Mouse (Mus musculus): ENCODE data around the gene Hand2. TPM values are rescaled to one million over a fixed set of nuclear protein-coding genes. Genes with fewer than 3 reads are reported as not detected.
A peak's percentile ranks its signal among the peaks of the same experiment; 100 is the strongest.

Hand2 gene
- polyA plus RNA-seq, 1 experiment from 2014 or later, result 0.69 TPM

- WGBS (ENCODE audit: insufficient replicate concordance), result 2% methylated on average over 26 of the region's 26 CpGs
- peak overlapping the region; percentile 11; the same call in 1 of the 2 replicates for H3K27ac ChIP-seq (ENCODE audit: low read depth)
- H3K4me2 ChIP-seq (ENCODE audit: low read depth, low read length), result peak overlapping the region; percentile 19; the same call in 1 of the 2 replicates
- TF ChIP-seq CTCF (IDR thresholded peaks at IDR 0.05; ENCODE audit: low read depth) (no peak), EP300 (IDR thresholded peaks at IDR 0.05; ENCODE audit: low read depth) (no peak)
- no peaks in the 10 kb centered on the region for H3K9me3 ChIP-seq (ENCODE audit: low read length)
- H3K4me1 ChIP-seq (ENCODE audit: insufficient read depth), result peaks cover 3% of the 10 kb centered on the region; the same call in 1 of the 2 replicates
- DNase-seq, result peak; percentile 10
- no peak overlapping the region for H3K4me3 ChIP-seq (ENCODE audit: low read depth, low read length)
- H3K9ac ChIP-seq (replicated peaks), result no peak overlapping the region
- no peaks in the 10 kb centered on the region for H3K36me3 ChIP-seq (replicated peaks; ENCODE audit: insufficient read depth, low read length)
- peaks cover 87% of the 10 kb centered on the region for H3K27me3 ChIP-seq (ENCODE audit: insufficient read depth, low read length)
- ATAC-seq, result no peak
Measured at GRCm38 (mm10) chr8:57332676-57333482, 12.1 kb downstream of the Hand2 start.

GRCm38 (mm10) chr8:57333483-57333770, 12.6 kb downstream of the Hand2 start:
- Histone ChIP-seq H3K27ac (ENCODE audit: low read depth) (no peak overlapping the region; the same call in 1 of the 2 replicates), H3K4me1 (ENCODE audit: insufficient read depth) (no peaks in the 10 kb centered on the region; the same call in 1 of the 2 replicates), H3K27me3 (ENCODE audit: insufficient read depth, low read length) (peaks cover 82% of the 10 kb centered on the region), H3K4me3 (ENCODE audit: low read depth, low read length) (0 out of 2 replicates have a peak overlapping the region, but pooled peaks have one; percentile 14), H3K9ac (replicated peaks) (no peak overlapping the region), H3K4me2 (ENCODE audit: low read depth, low read length) (peak overlapping the region; percentile 19), H3K9me3 (ENCODE audit: low read length) (no peaks in the 10 kb centered on the region), H3K36me3 (replicated peaks; ENCODE audit: insufficient read depth, low read length) (no peaks in the 10 kb centered on the region)
- no peak for TF ChIP-seq EP300 (IDR thresholded peaks at IDR 0.05; ENCODE audit: low read depth)
- no peak for TF ChIP-seq CTCF (IDR thresholded peaks at IDR 0.05; ENCODE audit: low read depth)
- no peak for DNase-seq
- ATAC-seq, result no peak
- 4% methylated on average over 9 of the region's 9 CpGs for WGBS (ENCODE audit: insufficient replicate concordance)

- Histone ChIP-seq H3K27me3 (ENCODE audit: insufficient read depth, low read length) (peaks cover 80% of the 10 kb centered on the region), H3K4me2 (ENCODE audit: low read depth, low read length) (peak overlapping the region; percentile 24), H3K36me3 (replicated peaks; ENCODE audit: insufficient read depth, low read length) (no peaks in the 10 kb centered on the region), H3K4me3 (ENCODE audit: low read depth, low read length) (peak overlapping the region; percentile 14), H3K27ac (ENCODE audit: low read depth) (no peak overlapping the region), H3K9me3 (ENCODE audit: low read length) (no peaks in the 10 kb centered on the region), H3K9ac (replicated peaks) (no peak overlapping the region), H3K4me1 (ENCODE audit: insufficient read depth) (no peaks in the 10 kb centered on the region)
- DNase-seq (no peak), ATAC-seq (no peak)
- 1% methylated on average over 41 of the region's 41 CpGs for WGBS (ENCODE audit: insufficient replicate concordance)
- TF ChIP-seq CTCF (IDR thresholded peaks at IDR 0.05; ENCODE audit: low read depth) (no peak), EP300 (IDR thresholded peaks at IDR 0.05; ENCODE audit: low read depth) (no peak)
Measured at GRCm38 (mm10) chr8:57333795-57334551, 13.2 kb downstream of the Hand2 start.

GRCm38 (mm10) chr8:57334714-57335113, 13.9 kb downstream of the Hand2 start:
- TF ChIP-seq EP300 (IDR thresholded peaks at IDR 0.05; ENCODE audit: low read depth) (no peak), CTCF (IDR thresholded peaks at IDR 0.05; ENCODE audit: low read depth) (no peak)
- WGBS (ENCODE audit: insufficient replicate concordance), result 5% methylated on average over 5 of the region's 5 CpGs
- H3K9me3 ChIP-seq (ENCODE audit: low read length), result no peaks in the 10 kb centered on the region
- DNase-seq (no peak), ATAC-seq (no peak)
- no peak overlapping the region for H3K4me2 ChIP-seq (ENCODE audit: low read depth, low read length)
- peaks cover 77% of the 10 kb centered on the region for H3K27me3 ChIP-seq (ENCODE audit: insufficient read depth, low read length)
- no peaks in the 10 kb centered on the region for H3K4me1 ChIP-seq (ENCODE audit: insufficient read depth)
- no peak overlapping the region for H3K9ac ChIP-seq (replicated peaks)
- H3K27ac ChIP-seq (ENCODE audit: low read depth), result no peak overlapping the region
- H3K4me3 ChIP-seq (ENCODE audit: low read depth, low read length), result no peak overlapping the region
- H3K36me3 ChIP-seq (replicated peaks; ENCODE audit: insufficient read depth, low read length), result no peaks in the 10 kb centered on the region

GRCm38 (mm10) chr8:57337271-57338030, 16.7 kb downstream of the Hand2 start:
- TF ChIP-seq EP300 (IDR thresholded peaks at IDR 0.05; ENCODE audit: low read depth) (no peak), CTCF (IDR thresholded peaks at IDR 0.05; ENCODE audit: low read depth) (no peak)
- H3K4me2 ChIP-seq (ENCODE audit: low read depth, low read length), result no peak overlapping the region
- H3K36me3 ChIP-seq (replicated peaks; ENCODE audit: insufficient read depth, low read length), result no peaks in the 10 kb centered on the region
- H3K9me3 ChIP-seq (ENCODE audit: low read length), result no peaks in the 10 kb centered on the region
- ATAC-seq (no peak), DNase-seq (no peak)
- no peak overlapping the region for H3K27ac ChIP-seq (ENCODE audit: low read depth)
- H3K4me3 ChIP-seq (ENCODE audit: low read depth, low read length), result no peak overlapping the region
- H3K27me3 ChIP-seq (ENCODE audit: insufficient read depth, low read length), result peaks cover 76% of the 10 kb centered on the region
- 45% methylated on average over 4 of the region's 4 CpGs for WGBS (ENCODE audit: insufficient replicate concordance)
- H3K4me1 ChIP-seq (ENCODE audit: insufficient read depth), result no peaks in the 10 kb centered on the region
- H3K9ac ChIP-seq (replicated peaks), result no peak overlapping the region

Data from liver, postnatal 0 days (tissue).